Mouse (Mus musculus): ENCODE results near the gene Slc6a11.

GRCm38 (mm10) chr6:114174052-114174397 lies 43.0 kb downstream of the Slc6a11 start:
- TF ChIP-seq EP300 (IDR thresholded peaks at IDR 0.05; ENCODE audit: low read depth) (no peak), CTCF (IDR thresholded peaks at IDR 0.05; ENCODE audit: low read depth) (no peak)
